Mouse (Mus musculus): ENCODE measurements around the gene Apba1.

The Apba1 gene

GRCm38 (mm10) chr19:23874502-23874901 lies 115.8 kb downstream of the Apba1 start:
- no peak for DNase-seq (ENCODE audit: low read depth, low spot score)

GRCm38 (mm10) chr19:23875819-23876218 lies 117.1 kb downstream of the Apba1 start:
- no peak for DNase-seq (ENCODE audit: low read depth, low spot score)

- no peak for DNase-seq (ENCODE audit: low read depth, low spot score)
Measured at GRCm38 (mm10) chr19:23879862-23880261, 121.2 kb downstream of the Apba1 start.

DNA sequence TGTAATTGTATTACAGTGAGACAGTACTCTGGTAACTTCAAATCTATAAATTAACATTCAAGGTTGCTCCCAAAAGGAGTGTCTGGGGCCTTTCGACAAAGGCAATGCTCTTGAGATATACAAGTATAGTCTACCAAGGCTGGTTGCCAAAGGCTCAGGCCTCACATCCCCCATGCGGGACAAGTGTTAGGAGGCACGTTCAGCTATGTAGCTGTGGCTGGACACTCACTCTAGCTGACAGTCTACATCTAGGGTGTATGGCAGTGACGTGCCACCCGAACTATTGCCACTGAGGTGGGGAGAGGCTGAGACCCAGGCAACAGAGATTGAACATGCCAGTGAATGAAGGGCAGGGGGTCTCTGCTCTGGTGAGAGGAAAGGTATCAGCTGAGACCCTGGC lies 127.5 kb downstream of the Apba1 start:
- DNase-seq (ENCODE audit: low read depth, low spot score) = no peak

GRCm38 (mm10) chr19:23891421-23891820 lies 132.7 kb downstream of the Apba1 start:
- DNase-seq (ENCODE audit: low read depth, low spot score) = no peak

DNA sequence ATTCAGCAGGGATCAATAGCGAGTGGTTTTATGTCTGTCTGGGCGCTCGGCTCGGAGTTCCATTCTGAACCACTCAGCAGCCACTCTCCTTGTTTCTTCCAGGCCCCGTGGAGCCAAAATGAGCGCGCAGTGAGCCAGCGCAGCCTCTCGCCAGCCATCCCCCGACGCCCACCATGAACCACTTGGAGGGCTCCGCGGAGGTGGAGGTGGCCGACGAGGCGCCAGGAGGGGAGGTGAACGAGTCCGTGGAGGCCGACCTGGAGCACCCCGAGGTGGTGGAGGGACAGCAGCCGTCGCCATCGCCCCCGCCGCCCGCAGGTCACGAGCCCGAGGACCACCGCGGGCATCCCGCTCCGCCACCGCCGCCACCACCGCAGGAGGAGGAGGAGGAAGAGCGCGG lies 133.9 kb downstream of the Apba1 start:
- DNase-seq (ENCODE audit: low read depth, low spot score) = no peak

GRCm38 (mm10) chr19:23893093-23893889 lies 134.6 kb downstream of the Apba1 start:
- DNase-seq (ENCODE audit: low read depth, low spot score) = no peak

DNA sequence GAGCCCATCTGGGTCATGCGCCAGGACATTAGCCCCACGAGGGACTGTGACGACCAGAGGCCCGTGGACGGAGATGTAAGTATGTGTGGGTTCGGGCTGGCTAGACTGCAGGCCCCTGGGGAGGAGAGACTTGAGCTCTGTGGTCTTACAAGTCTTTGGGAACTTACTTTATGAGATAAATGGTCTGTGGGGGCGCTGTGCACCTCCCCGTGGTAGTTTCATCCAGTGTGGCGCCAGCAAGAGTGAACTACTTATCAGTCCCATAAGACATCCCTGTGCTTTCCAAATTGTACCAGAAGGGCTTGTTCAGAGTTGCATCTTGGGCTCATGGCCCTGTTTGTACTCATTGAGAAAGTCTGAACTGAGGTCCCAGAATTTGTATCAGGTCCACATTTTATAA lies 135.3 kb downstream of the Apba1 start:
- no peak for DNase-seq (ENCODE audit: low read depth, low spot score)

DNA sequence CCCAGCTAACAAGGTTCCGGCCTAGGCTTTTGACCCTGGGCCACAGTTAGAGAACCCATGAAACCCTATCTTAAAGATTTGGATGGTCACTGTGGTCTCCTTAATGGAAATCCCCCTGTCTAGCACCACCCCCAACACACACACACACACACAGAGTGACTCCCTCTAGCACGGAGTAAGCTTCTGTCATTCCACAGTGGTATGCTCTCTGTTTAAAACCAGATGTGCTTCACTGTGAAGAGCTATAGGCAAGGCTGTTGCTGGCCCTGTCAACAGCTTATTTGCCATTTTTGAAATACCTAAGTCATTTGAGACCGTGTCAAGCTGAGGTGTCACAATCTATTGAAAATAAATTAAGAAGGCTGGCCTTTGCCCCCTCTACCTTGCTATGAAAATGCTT lies 136.1 kb downstream of the Apba1 start:
- DNase-seq (ENCODE audit: low read depth, low spot score) = no peak

DNA sequence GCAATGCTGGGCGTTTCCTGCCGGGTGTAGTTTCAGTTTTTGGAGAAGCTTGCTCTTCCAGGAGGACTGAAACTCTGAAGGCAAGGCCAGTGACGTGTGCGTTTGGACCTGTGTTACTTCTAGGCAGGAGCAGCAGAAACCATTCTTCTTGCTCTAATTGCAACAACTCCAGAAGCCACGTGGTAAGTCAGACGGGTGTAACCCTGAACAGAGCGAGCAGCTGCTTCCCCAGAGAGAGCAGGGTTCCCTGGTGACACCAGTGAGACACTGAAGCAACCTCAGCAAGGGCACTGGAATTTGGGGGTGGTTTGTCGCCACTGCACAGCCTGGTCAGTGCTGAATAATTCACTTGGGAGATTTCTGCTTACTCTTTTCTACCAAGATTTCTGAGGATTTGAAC lies 138.2 kb downstream of the Apba1 start:
- no peak for DNase-seq (ENCODE audit: low read depth, low spot score)

- no peak for DNase-seq (ENCODE audit: low read depth, low spot score)
Measured at GRCm38 (mm10) chr19:23898501-23898900, 139.8 kb downstream of the Apba1 start.

- no peak for DNase-seq (ENCODE audit: low read depth, low spot score)
Measured at GRCm38 (mm10) chr19:23901177-23901576, 142.5 kb downstream of the Apba1 start.

DNA sequence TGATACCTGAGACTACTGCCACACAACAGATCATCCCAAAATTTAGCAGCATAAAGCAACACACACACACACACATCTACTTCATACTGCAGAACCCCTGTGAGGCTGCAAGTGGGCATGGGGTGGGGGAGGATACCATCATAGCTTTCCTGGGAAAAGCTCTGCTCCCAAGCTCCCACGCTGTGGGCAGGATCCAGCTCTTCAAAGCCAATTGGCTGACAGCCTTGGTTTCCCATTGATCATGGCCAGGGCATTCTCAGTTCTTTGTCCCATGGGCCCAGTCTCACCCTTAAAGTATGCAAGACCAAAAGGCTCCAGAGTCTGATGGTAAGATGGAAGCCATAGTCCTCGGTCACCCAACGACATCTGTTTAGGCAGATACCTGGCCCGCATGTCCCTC lies 143.1 kb downstream of the Apba1 start:
- no peak for DNase-seq (ENCODE audit: low read depth, low spot score)

- DNase-seq (ENCODE audit: low read depth, low spot score) = no peak
Measured at GRCm38 (mm10) chr19:23903066-23903465, 144.4 kb downstream of the Apba1 start.

DNA sequence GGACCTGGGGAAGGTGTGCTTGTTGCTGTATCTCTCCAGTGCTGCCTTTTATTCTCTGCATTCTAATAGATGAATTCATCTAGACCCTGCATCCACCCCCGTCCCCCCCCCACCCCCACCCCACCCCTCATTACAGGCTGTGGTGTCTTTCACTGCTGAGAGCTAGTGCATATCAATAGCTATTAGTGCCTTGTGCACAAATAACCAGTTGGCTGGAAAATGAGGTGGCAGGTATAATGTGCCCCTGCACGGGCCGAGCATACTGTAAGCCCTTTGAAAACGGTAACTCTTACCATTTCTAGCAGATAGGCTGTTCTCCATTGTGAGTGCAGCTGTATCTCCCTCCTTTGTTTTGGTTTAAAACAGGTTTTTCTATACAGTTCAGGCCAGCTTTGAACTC lies 146.2 kb downstream of the Apba1 start:
- DNase-seq (ENCODE audit: low read depth, low spot score) = no peak

DNA sequence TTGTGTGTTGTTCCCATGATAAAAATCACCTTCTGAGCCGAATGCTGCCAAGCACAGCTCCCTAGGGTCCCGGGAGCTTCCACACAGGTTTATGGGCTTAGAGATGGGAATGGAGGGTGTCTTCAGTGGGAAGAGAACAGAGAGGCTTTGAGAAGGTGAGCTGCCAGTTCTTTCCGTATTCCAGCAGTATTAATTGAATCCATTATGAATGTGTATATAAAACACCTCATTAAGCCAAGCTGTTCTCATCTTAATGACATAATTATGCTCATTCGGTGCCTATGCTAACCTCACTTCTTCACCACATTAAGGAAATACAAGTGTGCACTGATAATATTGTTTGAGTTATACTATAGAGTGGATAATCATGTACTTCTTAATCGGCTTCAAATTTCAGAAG lies 147.1 kb downstream of the Apba1 start:
- no peak for DNase-seq (ENCODE audit: low read depth, low spot score)

DNA sequence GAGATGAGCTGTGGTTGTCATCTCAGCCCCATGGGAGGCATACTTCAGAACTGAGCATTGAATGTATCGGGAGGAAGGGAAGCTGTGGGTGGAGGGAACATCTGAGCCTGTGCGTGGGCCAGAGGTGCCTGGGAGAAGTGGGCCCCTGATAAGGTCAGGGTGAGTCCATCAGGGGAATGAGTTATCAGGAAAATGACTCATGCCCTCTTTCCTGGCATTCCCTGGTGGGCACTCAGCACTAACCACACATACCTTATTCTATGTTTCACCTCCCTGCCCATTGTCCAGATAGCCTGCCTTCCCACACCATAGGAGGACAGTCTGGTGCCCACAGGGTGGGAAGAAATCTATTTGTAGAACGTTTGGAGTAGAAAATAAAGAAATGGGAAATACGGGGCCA lies 151.7 kb downstream of the Apba1 start:
- DNase-seq (ENCODE audit: low read depth, low spot score) = no peak

DNA sequence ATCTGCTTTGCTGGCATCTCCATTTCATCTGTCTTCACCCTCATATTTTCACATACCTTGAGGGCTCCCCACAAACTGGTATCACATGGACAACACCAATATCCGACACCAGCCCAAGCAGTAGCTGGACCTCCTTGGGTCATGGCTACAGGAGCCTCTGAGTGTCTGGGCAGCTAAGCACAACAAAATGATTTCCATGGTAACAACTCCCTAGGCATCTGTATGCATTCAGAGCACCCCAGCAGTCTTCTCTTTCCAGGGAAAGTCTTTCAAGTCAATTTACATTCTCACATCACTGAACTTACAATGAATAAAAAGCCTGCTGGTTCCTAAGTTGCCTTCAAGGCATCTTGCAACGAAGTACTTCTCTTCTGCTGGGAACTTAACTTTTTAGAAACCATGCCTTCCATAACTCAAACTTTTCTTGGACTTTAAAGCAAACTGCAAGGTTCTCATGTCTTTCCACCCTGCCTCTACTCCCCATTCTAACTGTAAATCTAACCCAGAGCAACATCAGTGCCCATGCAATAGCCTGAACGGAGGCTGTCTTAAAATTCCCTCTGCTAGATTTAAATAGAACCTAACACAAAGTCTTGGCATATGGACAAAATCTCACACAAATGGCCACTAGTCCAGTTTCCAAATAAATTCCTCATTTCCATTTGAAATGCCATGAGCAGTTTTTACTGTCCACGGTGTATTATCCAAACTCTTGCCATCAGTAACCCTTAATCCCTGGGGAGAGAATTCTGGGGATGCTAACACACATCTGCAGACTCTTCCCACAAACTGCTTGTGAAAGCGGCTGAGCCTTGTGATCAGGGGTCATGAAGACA lies 160.9 kb downstream of the Apba1 start:
- no peak for DNase-seq (ENCODE audit: low read depth, low spot score)

DNA sequence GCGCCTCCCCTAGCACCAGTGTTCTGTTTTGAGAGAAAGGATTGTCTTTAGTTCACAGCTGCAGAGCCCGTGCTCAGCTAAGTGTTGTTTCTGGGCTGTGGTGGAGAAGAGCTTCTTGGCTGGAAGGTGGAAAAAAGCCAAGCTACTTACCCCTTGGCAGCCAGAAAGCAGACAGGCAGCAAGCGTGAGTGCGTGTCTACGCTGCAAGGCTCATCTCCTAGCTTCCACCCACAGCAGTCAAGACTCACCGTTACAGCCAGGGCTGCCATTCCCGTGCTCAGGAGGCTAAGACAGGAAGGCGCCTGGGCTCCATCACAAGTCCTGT lies 161.5 kb downstream of the Apba1 start:
- DNase-seq (ENCODE audit: low read depth, low spot score) = no peak

DNA sequence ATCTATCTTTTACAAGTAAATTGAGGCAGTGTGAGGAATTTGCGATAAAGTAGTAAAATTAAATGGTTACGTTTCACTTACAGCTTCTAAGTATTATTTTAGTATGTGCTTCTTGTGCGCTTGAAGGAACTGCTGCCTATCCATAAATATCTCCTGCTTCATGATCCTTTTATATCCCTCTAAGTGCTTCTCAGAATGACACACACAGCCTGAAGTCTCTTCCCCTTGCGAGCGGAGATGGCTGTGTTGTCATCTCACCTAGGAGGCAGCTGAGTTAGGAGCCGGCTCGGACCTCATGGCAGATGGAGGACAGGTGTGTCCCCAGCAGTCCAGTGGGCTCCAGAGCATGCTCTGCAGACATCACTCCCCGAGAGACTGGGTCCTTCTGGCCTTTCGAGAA lies 163.9 kb downstream of the Apba1 start:
- no peak for DNase-seq (ENCODE audit: low read depth, low spot score)

- no peak for DNase-seq (ENCODE audit: low read depth, low spot score)
Measured at GRCm38 (mm10) chr19:23924057-23924456, 165.4 kb downstream of the Apba1 start.

- no peak for DNase-seq (ENCODE audit: low read depth, low spot score)
Measured at GRCm38 (mm10) chr19:23924791-23925190, 166.1 kb downstream of the Apba1 start.

- DNase-seq (ENCODE audit: low read depth, low spot score) = no peak
Measured at GRCm38 (mm10) chr19:23925541-23925940, 166.9 kb downstream of the Apba1 start.
